Mouse (Mus musculus) embryo, embryonic 10 days (tissue): ENCODE measurements around the gene Srrm2.

ENCODE experiments used
- DNase-seq: peaks from one replicate; pipeline ENCODE4 v3.0.0-alpha.2; 2015; ENCODE audit warnings: low spot score

Srrm2 gene

DNA sequence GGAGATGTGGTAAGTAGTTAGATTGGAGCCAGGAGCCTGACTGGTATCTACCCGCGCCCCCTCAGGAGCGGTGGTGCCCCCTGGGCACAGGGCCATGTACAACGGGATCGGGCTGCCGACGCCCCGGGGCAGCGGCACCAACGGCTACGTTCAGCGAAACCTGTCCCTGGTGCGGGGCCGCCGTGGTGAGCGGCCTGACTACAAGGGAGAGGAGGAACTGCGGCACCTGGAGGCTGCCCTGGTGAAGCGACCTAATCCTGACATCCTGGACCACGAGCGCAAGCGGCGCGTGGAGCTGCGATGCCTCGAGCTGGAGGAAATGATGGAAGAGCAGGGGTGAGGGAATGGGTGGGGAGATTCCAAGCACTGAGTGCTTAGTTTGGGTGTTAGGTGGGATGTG is 16.5 kb downstream of the Srrm2 start:
- DNase-seq = no peak

DNA sequence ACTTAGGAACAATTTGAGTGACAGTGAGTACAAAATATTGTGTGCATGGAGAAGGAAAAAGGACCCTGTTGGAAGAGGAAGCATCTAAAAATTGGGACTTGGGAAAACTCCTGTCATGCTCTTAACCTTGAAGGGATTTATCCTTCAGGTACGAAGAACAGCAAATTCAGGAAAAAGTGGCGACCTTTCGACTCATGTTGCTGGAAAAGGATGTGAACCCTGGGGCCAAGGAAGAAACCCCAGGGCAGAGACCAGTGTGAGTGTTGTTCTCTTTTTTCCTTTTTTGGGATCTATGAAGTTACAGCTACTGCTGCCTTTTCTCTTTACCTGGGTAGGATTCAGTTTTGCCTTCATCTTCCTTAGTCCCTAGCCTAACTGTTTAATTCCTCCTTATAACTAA is 17.6 kb downstream of the Srrm2 start:
- DNase-seq = no peak

DNA sequence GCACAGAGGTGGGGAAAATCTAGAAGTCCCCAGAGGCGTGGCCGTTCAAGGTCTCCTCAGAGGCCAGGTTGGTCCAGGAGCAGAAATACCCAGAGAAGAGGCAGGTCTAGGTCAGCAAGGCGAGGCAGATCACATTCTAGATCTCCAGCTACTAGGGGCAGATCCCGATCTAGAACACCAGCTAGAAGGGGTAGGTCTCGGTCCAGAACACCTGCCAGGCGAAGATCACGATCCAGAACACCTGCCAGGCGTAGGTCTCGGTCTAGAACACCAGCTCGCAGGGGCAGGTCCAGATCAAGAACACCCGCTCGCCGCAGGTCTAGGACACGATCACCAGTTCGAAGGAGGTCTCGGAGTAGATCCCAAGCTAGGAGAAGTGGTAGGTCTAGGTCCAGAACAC is 25.3 kb downstream of the Srrm2 start:
- no peak for DNase-seq

DNA sequence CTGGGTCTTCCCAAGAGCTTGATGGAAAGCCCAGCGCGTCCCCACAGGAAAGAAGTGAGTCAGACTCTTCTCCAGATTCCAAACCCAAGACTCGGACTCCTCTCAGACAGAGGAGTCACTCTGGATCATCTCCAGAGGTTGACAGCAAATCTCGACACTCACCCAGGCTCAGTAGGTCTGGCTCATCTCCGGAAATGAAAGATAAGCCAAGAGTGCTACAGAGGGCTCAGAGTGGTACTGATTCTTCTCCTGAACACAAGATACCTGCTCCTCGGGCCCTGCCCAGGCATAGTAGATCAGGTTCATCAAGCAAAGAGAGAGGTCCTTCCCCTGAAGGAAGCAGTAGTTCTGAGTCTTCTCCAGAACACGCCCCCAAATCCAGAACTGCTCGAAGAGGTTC is 28.2 kb downstream of the Srrm2 start:
- no peak for DNase-seq

DNA sequence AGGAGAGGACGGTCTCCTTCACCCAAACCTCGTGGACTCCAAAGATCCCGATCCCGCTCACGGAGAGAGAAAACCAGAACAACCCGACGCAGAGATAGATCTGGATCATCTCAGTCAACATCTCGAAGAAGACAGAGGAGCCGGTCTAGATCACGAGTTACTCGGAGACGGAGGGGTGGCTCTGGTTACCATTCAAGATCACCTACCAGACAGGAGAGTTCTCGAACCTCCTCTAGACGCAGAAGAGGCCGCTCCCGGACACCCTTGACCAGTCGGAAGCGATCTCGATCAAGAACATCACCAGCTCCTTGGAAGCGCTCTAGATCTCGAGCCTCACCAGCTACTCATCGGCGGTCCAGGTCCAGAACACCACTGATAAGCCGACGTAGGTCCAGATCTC is 28.9 kb downstream of the Srrm2 start:
- no peak for DNase-seq

DNA sequence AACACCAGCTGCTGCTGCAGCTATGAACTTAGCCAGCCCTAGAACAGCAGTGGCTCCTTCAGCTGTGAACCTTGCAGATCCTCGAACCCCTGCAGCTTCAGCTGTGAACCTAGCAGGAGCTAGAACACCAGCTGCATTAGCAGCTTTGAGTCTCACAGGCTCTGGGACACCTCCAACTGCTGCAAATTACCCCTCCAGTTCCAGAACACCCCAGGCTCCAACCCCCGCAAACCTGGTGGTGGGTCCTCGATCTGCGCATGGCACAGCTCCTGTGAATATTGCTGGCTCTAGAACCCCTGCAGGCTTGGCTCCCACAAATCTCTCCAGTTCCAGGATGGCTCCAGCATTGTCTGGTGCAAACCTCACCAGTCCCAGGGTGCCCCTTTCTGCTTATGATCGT is 30.4 kb downstream of the Srrm2 start:
- no peak for DNase-seq

DNA sequence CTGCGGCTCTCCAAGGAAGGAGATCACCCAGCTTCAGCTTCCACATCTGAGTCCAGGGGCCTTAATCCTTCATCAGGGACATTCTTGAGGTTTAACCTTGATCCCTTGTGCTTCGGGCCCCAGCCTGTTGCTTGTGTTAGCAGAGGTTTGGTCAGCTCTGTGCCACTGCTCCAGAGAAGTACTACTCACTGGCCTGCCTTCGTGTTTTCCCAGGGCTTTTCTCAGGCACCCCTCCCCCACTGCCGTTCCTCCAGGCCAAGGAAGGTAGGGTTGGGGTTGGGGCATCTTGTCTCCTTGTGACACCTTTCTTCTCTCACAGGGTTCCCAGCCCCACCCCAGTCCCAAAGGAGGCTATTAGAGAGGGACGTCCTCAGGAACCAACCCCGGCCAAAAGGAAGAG is 31.8 kb downstream of the Srrm2 start:
- no peak for DNase-seq

DNA sequence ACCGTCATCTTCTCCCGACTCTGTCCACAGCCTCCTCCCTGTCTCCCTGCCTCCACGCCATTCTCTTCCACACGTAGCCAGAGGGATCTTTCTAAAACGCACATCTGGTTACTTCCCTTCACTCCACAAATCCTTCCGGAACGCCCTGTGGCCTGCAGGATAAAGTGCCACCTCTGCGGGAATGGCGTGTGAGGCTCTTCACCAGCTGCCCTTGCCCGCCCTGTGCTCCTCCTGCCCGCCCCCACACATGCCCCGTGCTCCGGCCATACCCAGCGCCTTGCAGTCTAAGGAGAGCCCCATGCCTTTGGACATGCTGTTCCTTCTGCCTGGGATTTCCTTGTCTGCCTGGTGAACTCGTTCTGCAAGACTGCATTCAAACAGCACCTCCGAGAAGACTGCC is 32.7 kb downstream of the Srrm2 start:
- no peak for DNase-seq

DNA sequence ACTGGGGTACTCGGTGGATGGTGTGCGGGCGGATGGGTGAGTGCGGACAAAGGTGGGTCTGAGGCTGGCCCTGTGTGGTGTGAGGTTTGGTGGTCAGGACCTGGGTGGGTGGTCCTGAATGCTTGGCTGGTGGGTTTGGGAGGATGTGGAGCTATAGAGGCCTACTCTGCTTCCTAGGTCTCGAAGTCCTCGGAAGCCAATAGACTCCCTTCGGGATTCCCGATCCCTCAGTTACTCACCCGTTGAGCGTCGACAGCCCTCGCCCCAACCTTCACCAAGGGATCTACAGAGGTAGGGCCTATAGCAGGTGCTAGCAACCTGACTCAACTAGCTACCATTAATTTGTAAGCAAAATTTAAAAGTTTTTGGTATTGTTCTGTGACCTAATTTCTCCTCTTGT is 33.3 kb downstream of the Srrm2 start:
- DNase-seq = no peak

DNA sequence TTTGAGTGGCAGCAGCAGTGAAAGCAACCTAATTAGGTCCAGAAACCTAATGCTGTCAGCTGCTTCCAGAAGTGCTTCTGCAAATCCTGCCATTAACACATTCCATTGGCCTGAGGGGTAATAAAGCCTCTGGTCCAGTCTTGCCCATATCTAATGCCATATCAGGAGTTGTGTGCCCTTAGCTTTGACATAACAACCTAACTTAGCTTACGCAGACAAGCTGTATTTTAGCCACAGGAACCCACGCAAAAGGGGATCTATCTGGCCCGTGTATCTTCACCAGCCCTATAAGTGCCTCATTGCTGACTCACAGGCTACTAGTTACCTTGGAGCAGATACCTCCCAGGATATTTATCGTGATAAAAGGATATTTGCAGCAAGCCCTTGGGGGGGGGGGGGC is 35.3 kb downstream of the Srrm2 start:
- DNase-seq = no peak

DNA sequence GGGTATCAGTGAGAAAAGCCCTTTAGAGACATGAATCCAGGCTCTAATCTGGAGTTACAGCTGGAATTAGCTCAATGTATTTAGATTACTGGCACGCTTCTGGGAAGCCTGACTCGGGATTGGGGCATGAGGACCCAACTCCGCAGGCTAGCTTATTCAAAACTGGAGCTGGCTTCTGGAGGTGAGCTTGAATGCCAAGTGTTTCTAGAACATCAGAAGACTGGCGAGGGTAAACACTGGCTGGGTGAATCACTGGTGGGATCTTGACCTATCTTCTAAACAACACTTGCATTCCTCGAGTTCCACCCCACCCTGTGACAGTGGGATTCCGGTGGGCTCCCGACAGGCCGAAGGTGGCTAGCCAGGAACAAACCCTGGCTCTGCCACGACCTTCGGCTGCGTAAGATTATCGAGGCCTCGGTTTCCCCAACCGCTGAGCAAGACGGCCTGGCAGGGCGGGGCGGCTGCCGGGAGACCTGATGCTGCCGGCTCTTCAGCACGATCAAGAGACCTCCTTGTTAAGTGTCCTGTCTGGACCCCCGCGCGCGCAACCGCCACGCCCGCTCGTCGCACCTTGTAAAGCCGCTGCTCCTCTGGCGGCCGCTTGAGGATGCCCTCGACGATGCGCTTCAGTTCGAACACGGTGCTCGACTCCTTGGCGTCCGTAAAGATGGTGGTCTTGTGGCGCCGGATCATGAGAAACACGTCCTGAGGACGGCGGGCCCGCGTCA is 38.1 kb downstream of the Srrm2 start:
- peak; percentile 76 for DNase-seq

DNA sequence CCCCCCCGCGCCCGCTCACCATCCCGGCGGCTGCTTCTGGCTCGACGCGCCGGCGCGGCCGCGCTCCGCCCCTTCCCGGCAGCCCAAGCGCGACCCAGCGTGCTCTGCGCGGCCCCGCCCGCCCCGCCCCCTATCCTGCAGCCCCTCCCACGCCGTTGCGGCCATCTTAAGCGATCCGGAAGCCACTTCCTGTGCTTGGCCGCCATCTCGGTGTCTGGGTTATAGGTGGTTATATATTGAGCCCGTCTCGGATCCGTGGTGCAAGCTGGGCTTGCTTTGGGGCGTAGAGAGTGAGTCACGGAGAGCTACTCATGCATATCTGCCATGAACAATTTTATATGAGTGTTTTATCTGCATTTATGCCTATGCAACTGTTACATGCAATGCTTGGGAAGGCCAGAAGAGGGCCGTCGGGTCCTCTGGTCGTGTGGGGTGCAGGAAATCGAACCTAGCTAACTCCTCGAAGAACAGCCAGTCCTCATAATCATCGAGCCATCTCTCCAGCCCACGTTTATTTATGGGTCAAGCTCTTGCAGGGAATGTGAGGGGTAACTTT is 38.8 kb downstream of the Srrm2 start, which contains the start of gene Elob:
Elob (minus strand) TSS at position 73 of the 556 bp plus-strand sequence.
- peak; percentile 93 for DNase-seq

DNA sequence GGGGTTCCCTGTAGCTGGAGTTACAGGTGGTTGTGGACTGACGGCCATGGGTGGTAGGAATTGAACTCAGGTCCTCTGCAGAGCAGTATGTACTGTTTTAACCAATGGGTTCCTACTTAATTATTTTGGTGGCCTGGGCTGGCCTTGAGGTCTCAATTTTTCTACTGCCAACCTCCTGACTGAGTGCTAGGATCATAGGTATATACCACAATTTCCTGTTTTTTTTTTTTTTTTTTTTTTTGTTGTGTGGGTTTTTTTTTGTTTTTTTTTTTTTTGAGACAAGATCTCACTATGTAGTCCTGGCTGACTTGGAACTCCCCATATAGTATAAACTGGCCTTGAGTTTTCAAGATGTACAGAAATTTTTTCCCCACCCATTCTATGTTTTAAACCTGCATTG is 40.9 kb downstream of the Srrm2 start:
- DNase-seq = no peak

DNA sequence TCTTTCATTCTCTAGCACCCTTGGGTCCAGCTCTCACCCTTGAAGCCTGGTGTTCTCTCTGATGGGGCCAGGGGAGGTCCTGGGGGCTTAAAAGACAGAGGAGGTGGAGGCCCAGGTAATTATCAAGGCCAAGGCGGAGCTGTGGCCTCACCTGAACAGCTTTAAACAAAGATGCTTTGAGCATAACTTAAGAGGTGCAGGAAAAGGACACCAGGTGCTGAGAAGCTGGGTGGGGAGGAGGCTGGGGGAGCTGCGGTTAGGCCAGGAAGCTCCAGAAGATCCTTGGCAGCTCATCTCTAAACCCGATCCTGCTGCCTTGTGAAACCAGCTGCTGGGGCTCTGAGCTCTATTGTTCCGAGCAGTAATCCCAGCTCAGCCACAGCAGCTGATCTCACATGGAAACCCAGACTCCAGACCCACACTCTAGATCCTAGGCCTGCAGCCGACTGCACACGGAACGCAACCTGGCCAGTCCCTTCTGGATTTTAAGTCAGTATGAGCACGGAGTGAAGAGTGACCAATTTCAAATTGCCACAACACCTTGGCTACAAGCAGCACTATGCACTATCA is 45.8 kb downstream of the Srrm2 start, which contains the start of gene Prss33:
Prss33 (minus strand) TSS at position 51 of the 570 bp plus-strand sequence.
- DNase-seq = no peak

DNA sequence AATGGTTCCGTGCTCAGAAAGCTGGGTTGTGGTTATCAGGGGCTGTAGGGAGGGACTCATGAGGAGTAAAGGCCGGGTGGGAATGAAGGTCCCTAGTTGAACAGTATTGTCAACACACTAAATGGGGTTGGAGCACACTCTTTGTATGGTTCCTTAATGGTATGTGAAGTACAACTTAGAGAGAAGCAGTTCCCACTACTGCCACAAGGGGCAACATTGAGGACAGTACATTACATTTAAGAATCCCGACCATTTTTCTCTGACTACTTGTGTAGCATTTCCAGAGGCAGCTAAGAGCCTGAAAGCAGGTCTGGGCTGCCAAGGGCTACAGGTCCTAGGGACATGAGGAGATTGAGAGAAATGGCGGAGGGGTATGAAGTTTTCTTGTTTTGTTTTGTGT is 50.8 kb downstream of the Srrm2 start:
- DNase-seq = peak; percentile 89

DNA sequence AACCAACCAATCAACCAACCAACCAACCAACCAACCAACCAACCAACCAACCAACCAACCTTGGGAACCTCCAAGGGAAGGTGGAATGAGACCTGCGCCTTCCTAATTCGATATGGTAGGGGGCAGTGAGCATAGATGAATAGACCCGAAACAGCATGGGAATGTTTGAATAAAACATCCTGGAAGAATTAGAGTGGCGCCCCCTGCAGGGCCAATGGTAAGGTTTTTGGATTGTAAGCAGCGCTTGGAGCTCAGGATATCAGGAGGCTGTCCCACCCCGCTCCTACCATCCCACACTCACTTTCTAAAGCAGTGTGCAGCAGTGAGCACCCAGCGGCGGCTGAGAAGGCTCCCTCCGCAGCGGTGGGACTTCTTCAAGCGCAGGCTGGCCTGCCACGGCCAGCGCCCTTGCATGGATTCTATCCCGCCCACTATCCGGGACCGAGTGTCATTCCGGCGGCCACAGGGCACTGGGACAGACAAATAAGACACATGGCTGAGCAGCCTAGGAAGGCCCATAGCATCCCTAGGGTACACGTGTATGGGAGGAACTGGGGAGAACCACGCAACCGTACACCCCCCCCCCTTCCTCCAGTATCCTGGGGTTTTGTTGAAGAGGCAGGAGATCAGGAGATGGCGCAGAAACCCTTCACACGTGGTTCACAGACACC is 52.9 kb downstream of the Srrm2 start:
- DNase-seq = no peak

DNA sequence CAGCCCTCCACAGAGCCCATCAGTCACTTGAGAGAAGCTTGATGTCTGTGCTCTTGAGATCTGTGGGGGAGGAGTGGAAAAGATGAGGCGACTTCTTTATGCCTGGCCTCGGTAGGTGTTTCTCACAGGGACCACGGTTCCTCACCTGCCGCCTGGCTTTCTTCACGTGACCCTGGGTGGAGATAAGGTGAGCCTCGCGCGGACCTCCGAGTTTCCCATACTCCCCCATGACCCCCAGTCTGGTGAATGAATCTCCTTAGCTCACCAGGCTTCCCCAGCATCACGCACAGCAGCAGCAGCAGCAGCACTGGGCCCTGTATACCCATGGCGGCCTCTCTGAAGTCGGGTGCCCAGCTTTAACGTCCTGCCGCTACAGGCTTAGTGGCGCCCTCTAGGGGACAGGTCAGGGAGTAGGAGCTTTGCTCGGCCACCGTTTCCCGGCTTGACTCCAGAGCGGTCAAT is 53.5 kb downstream of the Srrm2 start, which contains the start of the genes Prss32 and Prss41:
Prss32 (plus strand) TSS at position 44 of the 462 bp plus-strand sequence.
Prss41 (minus strand) TSS at position 361 of the 462 bp plus-strand sequence.
- peak; percentile 73 for DNase-seq

DNA sequence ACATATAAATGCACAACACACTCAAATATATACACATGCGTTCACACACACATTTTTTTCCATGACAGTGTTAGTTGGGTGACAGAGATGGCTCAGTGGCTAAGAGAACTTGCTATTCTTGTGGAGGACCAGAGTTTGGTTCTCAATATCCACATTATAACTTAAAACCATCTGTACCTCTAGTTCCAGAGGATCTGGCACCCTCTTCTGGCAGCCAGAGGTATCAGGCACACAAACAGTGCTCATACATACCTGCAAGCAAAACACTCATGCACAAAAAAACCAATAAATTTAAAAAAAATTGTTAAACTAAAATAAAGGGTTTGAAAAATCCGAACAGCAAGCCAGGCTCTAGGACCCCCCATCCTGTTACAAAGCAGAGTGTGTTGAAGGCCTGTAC is 59.7 kb downstream of the Srrm2 start:
- no peak for DNase-seq

DNA sequence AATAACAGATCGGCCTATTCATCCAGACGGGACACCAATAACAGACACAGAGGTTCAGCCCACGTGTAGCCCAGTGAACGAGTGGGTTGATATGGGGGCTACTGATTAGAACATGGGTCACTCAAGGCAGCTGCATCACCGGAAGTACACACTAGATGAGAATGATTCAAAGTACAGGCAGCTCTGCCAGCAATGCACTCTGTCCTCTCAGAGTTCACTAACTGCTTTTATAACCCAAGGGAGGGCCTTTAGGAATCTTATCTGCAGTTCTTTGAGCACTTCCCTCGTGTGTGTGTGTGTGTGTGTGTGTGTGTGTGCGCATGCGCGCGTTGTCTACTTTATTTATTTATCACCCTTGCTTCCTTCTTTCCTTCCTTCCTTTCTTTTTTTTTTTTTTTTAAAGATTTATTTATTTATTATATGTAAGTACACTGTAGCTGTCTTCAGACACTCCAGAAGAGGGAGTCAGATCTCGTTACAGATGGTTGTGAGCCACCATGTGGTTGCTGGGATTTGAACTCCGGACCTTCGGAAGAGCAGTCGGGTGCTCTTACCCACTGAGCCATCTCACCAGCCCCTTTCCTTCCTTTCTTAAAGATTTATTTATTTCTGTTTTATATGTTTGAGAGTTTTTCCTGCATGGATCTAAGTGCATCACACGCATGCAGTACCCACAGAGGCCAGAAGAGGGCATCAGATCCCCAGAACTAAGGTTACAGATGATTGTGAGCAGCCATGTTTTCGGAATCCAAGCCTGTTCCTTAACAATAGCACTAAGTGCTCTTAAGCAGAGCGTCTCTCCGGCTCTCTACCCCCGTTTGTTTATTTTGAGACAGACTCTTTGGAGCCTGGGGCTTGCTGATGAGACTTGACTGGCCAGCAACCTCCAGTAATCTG is 60.8 kb downstream of the Srrm2 start:
- DNase-seq = peak; percentile 86

DNA sequence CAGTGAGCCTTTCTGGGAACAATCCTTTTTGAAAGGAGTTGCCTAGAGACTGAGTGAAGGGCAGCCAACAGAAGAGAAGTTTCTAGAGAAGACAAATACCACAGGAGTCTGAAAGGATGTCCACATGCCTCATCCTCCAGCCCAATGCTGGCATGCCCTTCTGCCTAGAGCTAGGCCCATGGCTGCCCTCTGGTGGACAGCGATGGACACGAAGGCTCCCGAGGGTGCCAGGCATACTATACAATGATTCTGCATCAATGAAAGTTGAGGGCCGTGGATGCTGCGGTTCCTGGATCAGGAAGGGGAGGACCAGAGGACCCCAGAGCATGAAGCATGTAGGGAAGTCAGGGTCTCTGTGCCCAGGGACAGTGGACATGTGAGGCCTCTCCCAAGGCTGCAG is 63.0 kb downstream of the Srrm2 start:
- DNase-seq = peak; percentile 74

DNA sequence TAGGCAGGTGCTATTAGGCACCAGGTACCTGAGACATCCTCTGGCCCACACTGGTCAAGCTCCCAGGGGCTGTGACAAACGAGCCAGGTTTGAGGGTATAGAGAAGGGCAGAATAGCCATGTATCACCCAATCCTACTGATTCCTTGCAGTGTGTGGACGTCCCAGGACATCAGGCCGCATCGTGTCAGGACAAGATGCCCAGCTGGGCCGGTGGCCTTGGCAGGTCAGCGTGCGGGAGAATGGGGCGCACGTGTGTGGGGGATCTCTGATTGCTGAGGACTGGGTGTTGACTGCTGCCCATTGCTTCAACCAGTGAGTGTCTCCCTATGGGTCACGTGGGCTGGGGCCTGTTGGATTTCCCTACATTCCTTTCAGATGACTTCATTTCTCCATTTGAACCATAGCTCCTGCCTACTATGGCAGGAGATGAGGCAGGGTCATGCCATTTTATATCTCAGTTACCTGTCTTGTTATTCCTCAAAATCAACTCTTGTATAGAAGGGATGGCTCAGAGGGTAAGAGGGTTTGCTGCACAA is 64.0 kb downstream of the Srrm2 start:
- no peak for DNase-seq
